Mouse (Mus musculus): ENCODE data around the gene Ttll12.

DNA sequence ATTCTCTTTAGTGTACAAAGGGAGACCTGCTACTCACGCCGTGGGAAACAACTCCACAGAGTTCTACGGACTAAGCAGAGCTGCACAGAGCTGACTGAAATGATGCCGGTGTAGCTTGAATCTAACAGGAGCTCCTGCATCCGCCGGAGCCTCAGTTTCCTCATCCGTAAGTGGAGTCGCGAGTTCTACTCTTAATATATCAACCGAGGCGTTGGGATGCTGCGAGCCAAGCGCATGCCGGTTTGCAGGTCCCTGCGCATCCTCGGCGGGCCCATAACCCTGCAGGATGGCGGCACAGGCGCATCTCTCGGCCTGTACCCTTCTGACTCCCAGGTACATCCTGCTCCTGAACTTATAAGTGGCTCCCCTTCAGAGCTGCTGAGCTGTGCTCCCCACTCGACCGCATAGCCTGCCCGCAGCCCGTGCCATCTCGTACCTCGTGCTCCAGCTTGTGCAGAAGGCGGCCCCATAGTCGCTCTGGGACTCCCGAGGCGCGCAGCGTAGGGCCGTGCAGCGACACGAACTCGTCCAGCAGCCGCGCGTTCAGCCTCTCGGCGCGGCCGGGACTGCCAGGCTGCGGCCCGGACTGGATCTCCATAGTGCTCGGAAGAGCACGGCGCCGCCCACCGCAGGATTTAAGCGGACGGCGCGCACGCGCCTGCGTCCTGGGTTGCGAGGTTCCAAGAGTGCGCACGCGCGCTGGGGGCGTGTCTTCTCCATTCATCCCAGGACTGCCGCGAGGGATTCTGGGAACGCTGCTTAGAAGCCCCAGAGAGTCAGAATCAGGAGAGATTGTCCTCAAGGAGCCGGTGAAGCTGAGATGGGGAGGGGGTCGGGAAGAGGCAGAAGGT lies at the start of gene Ttll12:
- TF ChIP-seq GATA1 (IDR thresholded peaks at IDR 0.05; ENCODE audit: borderline replicate concordance, low read length) (no peak), FLI1 (IDR thresholded peaks at IDR 0.05; ENCODE audit: low read length) (no peak)

Data from megakaryocyte, embryonic 14.5 days (primary cell).